Mouse (Mus musculus) CD4-positive, CD25-positive, alpha-beta regulatory T cell, adult 9 weeks (primary cell): ENCODE data around the gene Fam171a1. TPM values are rescaled to one million over a fixed set of nuclear protein-coding genes. Genes with fewer than 3 reads are reported as not detected.

Experiments
- polyA plus RNA-seq: library from polyadenylated mRNA; unstranded; fragments of 100-300 nt; shearing (Covaris generic); gene quantifications from one replicate; pipeline ENCODE4 v1.2.1, GENCODE M21; 2017

Fam171a1 gene
- polyA plus RNA-seq, result not detected

GRCm38 (mm10) chr2:3113866-3114265, at the start of gene Fam171a1:
TSS of gene Fam171a1 (plus strand) at chr2:3114224.

Other genes with a start within 250 kb of the Fam171a1 start
- 13.2 TPM for gene Nmt2, start 170.0 kb downstream of the Fam171a1 start, polyA plus RNA-seq
- 24.1 TPM for gene Rpp38, start 218.4 kb downstream of the Fam171a1 start, polyA plus RNA-seq
- not detected for gene Acbd7, start 221.9 kb downstream of the Fam171a1 start, polyA plus RNA-seq